Mouse (Mus musculus) forebrain, embryonic 16.5 days (tissue): ENCODE measurements around the gene Sec31b. TPM values are rescaled to one million over a fixed set of nuclear protein-coding genes. Genes with fewer than 3 reads are reported as not detected.

Source experiments
- polyA plus RNA-seq: library from polyadenylated mRNA; unstranded; fragments of >200 nt; fragmentation: Nextera tagmentation; extraction: Ambion mirVana; gene quantifications from 2 replicates; pipeline ENCODE4 v1.2.1, GENCODE M21; 2015

Gene Sec31b
- polyA plus RNA-seq, 1 experiment from 2014 or later, result 0.16 TPM

Other genes with a start within 250 kb of the Sec31b start
- gene Scd4, start 212.8 kb downstream of the Sec31b start, polyA plus RNA-seq, result 0.07 and 0.16 TPM in 2 replicates
- gene Scd1, start 138.0 kb downstream of the Sec31b start, polyA plus RNA-seq, result 3.6 and 5.0 TPM in 2 replicates
- 1.6 and 2.0 TPM in 2 replicates for gene Wnt8b, start 52.4 kb downstream of the Sec31b start, polyA plus RNA-seq
- gene Gm20538, start 7.0 kb upstream of the Sec31b start, polyA plus RNA-seq, result not detected in 2 replicates
- 376 and 452 TPM in 2 replicates for gene Ndufb8, start 9.6 kb upstream of the Sec31b start, polyA plus RNA-seq
- gene Hif1an, start 17.0 kb upstream of the Sec31b start, polyA plus RNA-seq, result 31.6 and 34.8 TPM in 2 replicates
- gene Pax2, start 210.2 kb upstream of the Sec31b start, polyA plus RNA-seq, result 0.07 TPM in 1 of 2 replicates, not detected in the other